Mouse (Mus musculus) megakaryocyte, embryonic 14.5 days (primary cell): ENCODE results near the gene Vinac1. TPM values are rescaled to one million over a fixed set of nuclear protein-coding genes. Genes with fewer than 3 reads are reported as not detected.

Experiments
- H3K27me3 ChIP-seq: replicated peaks from 2 replicates; pipeline ENCODE3; 2012; ENCODE audit warnings: inconsistent platforms
- H3K36me3 ChIP-seq: replicated peaks from 2 replicates; pipeline ENCODE3; 2012; ENCODE audit warnings: low read length, inconsistent platforms, mixed read lengths
- H3K4me1 ChIP-seq: 2 replicates; pipeline ENCODE4 v1.6.1; 2012; ENCODE audit warnings: inconsistent platforms
- H3K4me3 ChIP-seq: replicated peaks from 2 replicates; pipeline ENCODE3; 2012; ENCODE audit warnings: moderate library complexity, mild to moderate bottlenecking, inconsistent platforms
- H3K9me3 ChIP-seq: 2 replicates; pipeline ENCODE4 v1.6.1; 2012; ENCODE audit warnings: inconsistent platforms
- FLI1 ChIP-seq: IDR thresholded peaks from 2 replicates; pipeline ENCODE4 v1.6.1; 2012; ENCODE audit warnings: low read length, inconsistent platforms, mixed read lengths
- GATA1 ChIP-seq: IDR thresholded peaks from 3 replicates; pipeline ENCODE4 v1.6.1; 2012; ENCODE audit warnings: mixed read lengths, low read length, inconsistent platforms, borderline replicate concordance
- polyA plus RNA-seq: library from polyadenylated mRNA; stranded (reverse); fragments of >175 nt; gene quantifications from 2 replicates; pipeline ENCODE4 v1.2.3, GENCODE M21; 2012; ENCODE audit warnings: low replicate concordance; ENCODE audit not compliant: insufficient read depth

Gene Vinac1
- polyA plus RNA-seq, 1 experiment, result not detected

DNA sequence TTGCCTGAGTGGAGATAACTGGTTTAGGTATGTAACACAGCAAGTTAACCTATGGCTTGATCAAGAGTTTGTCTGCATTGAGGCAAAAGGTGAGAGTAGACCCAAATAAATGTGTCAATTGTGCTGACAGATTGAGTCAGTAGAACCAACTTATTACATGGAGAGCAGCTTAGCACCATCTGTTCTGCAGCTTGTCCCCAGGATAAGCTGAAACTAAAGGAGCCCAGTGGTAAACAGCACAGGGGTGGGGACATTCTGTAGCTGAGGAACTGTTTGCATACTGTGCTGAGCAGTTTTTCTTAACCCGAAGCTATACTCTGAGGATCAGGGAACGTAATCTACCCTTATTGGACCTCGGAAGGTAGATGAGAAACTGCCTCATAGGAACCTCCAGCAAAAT is 63.2 kb downstream of the Vinac1 start:
- H3K9me3 ChIP-seq, result peaks cover 3% of the 10 kb centered on the region; the same call in 1 of the 2 replicates
- H3K4me3 ChIP-seq, result no peak overlapping the region
- no peaks in the 10 kb centered on the region for H3K36me3 ChIP-seq
- no peaks in the 10 kb centered on the region for H3K27me3 ChIP-seq
- H3K4me1 ChIP-seq, result no peaks in the 10 kb centered on the region
- TF ChIP-seq GATA1 (no peak), FLI1 (no peak)

DNA sequence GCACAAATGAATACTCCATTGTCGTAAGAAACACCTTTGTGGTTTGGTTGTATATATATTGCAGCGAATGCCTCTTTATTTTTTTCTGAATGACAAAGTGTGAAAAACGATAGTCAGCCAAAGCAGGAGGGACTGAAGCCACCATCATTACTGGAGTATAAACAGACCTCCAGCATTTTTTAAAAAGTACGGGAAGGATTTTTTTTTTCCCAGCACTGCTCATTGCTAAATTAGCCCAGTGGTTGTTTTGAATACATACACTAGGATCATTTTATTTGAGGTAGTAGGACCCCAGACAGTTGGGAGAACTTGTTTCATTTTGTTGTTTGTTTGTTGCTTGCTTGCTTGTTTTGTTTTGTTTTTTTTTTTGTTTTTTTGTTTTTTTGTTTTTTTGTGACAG is 72.4 kb downstream of the Vinac1 start:
- TF ChIP-seq FLI1, result no peak
- no peak for TF ChIP-seq GATA1
- Histone ChIP-seq H3K4me3 (no peak overlapping the region), H3K9me3 (no peaks in the 10 kb centered on the region), H3K4me1 (peaks cover 15% of the 10 kb centered on the region), H3K36me3 (no peaks in the 10 kb centered on the region), H3K27me3 (no peaks in the 10 kb centered on the region)

Other genes starting within 250 kb of the Vinac1 start
- gene Tmem87b, start 230.1 kb downstream of the Vinac1 start, polyA plus RNA-seq, result 1.1 and 1.9 TPM in 2 replicates
- not detected in 2 replicates for gene Fbln7, start 185.2 kb downstream of the Vinac1 start, polyA plus RNA-seq
- gene Zc3h8, start 104.1 kb downstream of the Vinac1 start, polyA plus RNA-seq, result 0.30 TPM in 1 of 2 replicates, not detected in the other
- 1.2 and 3.1 TPM in 2 replicates for gene Zc3h6, start 80.8 kb downstream of the Vinac1 start, polyA plus RNA-seq
- 5.8 and 7.2 TPM in 2 replicates for gene Gm10762, start 80.4 kb downstream of the Vinac1 start, polyA plus RNA-seq
- gene Ttl, start 17.8 kb upstream of the Vinac1 start, polyA plus RNA-seq, result 0.32 and 1.1 TPM in 2 replicates
- gene Polr1b, start 52.8 kb upstream of the Vinac1 start, polyA plus RNA-seq, result 1.9 and 2.2 TPM in 2 replicates
- gene Chchd5, start 81.5 kb upstream of the Vinac1 start, polyA plus RNA-seq, result 6.1 and 19.5 TPM in 2 replicates
- gene Slc20a1, start 150.6 kb upstream of the Vinac1 start, polyA plus RNA-seq, result 16.4 and 76.5 TPM in 2 replicates
- gene Ckap2l, start 249.0 kb upstream of the Vinac1 start, polyA plus RNA-seq, result 9.6 and 47.7 TPM in 2 replicates